Mouse (Mus musculus): ENCODE results near the gene Rora. TPM values are rescaled to one million over a fixed set of nuclear protein-coding genes. Genes with fewer than 3 reads are reported as not detected.

The Rora gene
- polyA plus RNA-seq, 1 experiment, result 11.7 TPM

- TF ChIP-seq CTCF (IDR thresholded peaks at IDR 0.05; ENCODE audit: borderline replicate concordance, extremely low read depth, insufficient read depth, insufficient read length) (peak; percentile 71; the same call in 1 of the 2 replicates), POLR2A (IDR thresholded peaks at IDR 0.05; ENCODE audit: borderline replicate concordance, extremely low read depth, insufficient read depth, insufficient read length, poor library complexity, severe bottlenecking) (no peak)
- DNase-seq (ENCODE audit: low read depth), result peak; percentile 83
Measured at GRCm38 (mm10) chr9:69296418-69296817, 642.8 kb downstream of the Rora start.

- no peak for TF ChIP-seq POLR2A (IDR thresholded peaks at IDR 0.05; ENCODE audit: borderline replicate concordance, extremely low read depth, insufficient read depth, insufficient read length, poor library complexity, severe bottlenecking)
- TF ChIP-seq CTCF (IDR thresholded peaks at IDR 0.05; ENCODE audit: borderline replicate concordance, extremely low read depth, insufficient read depth, insufficient read length), result no peak
- no peak for DNase-seq (ENCODE audit: low read depth)
Measured at GRCm38 (mm10) chr9:69297766-69298375, 644.3 kb downstream of the Rora start.

- no peak for DNase-seq (ENCODE audit: low read depth)
- no peak for TF ChIP-seq POLR2A (IDR thresholded peaks at IDR 0.05; ENCODE audit: borderline replicate concordance, extremely low read depth, insufficient read depth, insufficient read length, poor library complexity, severe bottlenecking)
- no peak for TF ChIP-seq CTCF (IDR thresholded peaks at IDR 0.05; ENCODE audit: borderline replicate concordance, extremely low read depth, insufficient read depth, insufficient read length)
Measured at GRCm38 (mm10) chr9:69298566-69299335, 645.2 kb downstream of the Rora start.

- DNase-seq (ENCODE audit: low read depth), result no peak
- TF ChIP-seq CTCF (IDR thresholded peaks at IDR 0.05; ENCODE audit: borderline replicate concordance, extremely low read depth, insufficient read depth, insufficient read length), result no peak
- no peak for TF ChIP-seq POLR2A (IDR thresholded peaks at IDR 0.05; ENCODE audit: borderline replicate concordance, extremely low read depth, insufficient read depth, insufficient read length, poor library complexity, severe bottlenecking)
Measured at GRCm38 (mm10) chr9:69299484-69299883, 645.9 kb downstream of the Rora start.

- no peak for TF ChIP-seq CTCF (IDR thresholded peaks at IDR 0.05; ENCODE audit: borderline replicate concordance, extremely low read depth, insufficient read depth, insufficient read length)
- TF ChIP-seq POLR2A (IDR thresholded peaks at IDR 0.05; ENCODE audit: borderline replicate concordance, extremely low read depth, insufficient read depth, insufficient read length, poor library complexity, severe bottlenecking), result no peak
Measured at GRCm38 (mm10) chr9:69300296-69300695, 646.7 kb downstream of the Rora start.

GRCm38 (mm10) chr9:69301445-69301844 is 647.9 kb downstream of the Rora start:
- TF ChIP-seq CTCF (IDR thresholded peaks at IDR 0.05; ENCODE audit: borderline replicate concordance, extremely low read depth, insufficient read depth, insufficient read length) (no peak), POLR2A (IDR thresholded peaks at IDR 0.05; ENCODE audit: borderline replicate concordance, extremely low read depth, insufficient read depth, insufficient read length, poor library complexity, severe bottlenecking) (no peak)
- DNase-seq (ENCODE audit: low read depth), result peak; percentile 65

More at GRCm38 (mm10) chr9:69300296-69300695, 646.7 kb downstream of the Rora start:
- no peak for DNase-seq (ENCODE audit: low read depth)

- TF ChIP-seq CTCF (IDR thresholded peaks at IDR 0.05; ENCODE audit: borderline replicate concordance, extremely low read depth, insufficient read depth, insufficient read length), result no peak
- TF ChIP-seq POLR2A (IDR thresholded peaks at IDR 0.05; ENCODE audit: borderline replicate concordance, extremely low read depth, insufficient read depth, insufficient read length, poor library complexity, severe bottlenecking), result no peak
- DNase-seq (ENCODE audit: low read depth), result peak; percentile 52
Measured at GRCm38 (mm10) chr9:69301955-69302354, 648.4 kb downstream of the Rora start.

GRCm38 (mm10) chr9:69302846-69303245 is 649.3 kb downstream of the Rora start:
- TF ChIP-seq POLR2A (IDR thresholded peaks at IDR 0.05; ENCODE audit: borderline replicate concordance, extremely low read depth, insufficient read depth, insufficient read length, poor library complexity, severe bottlenecking) (no peak), CTCF (IDR thresholded peaks at IDR 0.05; ENCODE audit: borderline replicate concordance, extremely low read depth, insufficient read depth, insufficient read length) (no peak)
- DNase-seq (ENCODE audit: low read depth), result peak; percentile 54

- TF ChIP-seq CTCF (IDR thresholded peaks at IDR 0.05; ENCODE audit: borderline replicate concordance, extremely low read depth, insufficient read depth, insufficient read length), result no peak
- no peak for TF ChIP-seq POLR2A (IDR thresholded peaks at IDR 0.05; ENCODE audit: borderline replicate concordance, extremely low read depth, insufficient read depth, insufficient read length, poor library complexity, severe bottlenecking)
- DNase-seq (ENCODE audit: low read depth), result no peak
Measured at GRCm38 (mm10) chr9:69303346-69303944, 649.9 kb downstream of the Rora start.

GRCm38 (mm10) chr9:69303962-69304361 is 650.4 kb downstream of the Rora start:
- TF ChIP-seq POLR2A (IDR thresholded peaks at IDR 0.05; ENCODE audit: borderline replicate concordance, extremely low read depth, insufficient read depth, insufficient read length, poor library complexity, severe bottlenecking), result no peak
- TF ChIP-seq CTCF (IDR thresholded peaks at IDR 0.05; ENCODE audit: borderline replicate concordance, extremely low read depth, insufficient read depth, insufficient read length), result no peak

GRCm38 (mm10) chr9:69304492-69304891 is 650.9 kb downstream of the Rora start:
- DNase-seq (ENCODE audit: low read depth), result no peak
- TF ChIP-seq POLR2A (IDR thresholded peaks at IDR 0.05; ENCODE audit: borderline replicate concordance, extremely low read depth, insufficient read depth, insufficient read length, poor library complexity, severe bottlenecking), result no peak
- no peak for TF ChIP-seq CTCF (IDR thresholded peaks at IDR 0.05; ENCODE audit: borderline replicate concordance, extremely low read depth, insufficient read depth, insufficient read length)

More at GRCm38 (mm10) chr9:69303962-69304361, 650.4 kb downstream of the Rora start:
- DNase-seq (ENCODE audit: low read depth), result no peak

Data from brain, embryonic 14.5 days (tissue).